Mouse (Mus musculus) lung, postnatal 10 days (tissue): ENCODE measurements around the gene Shmt2.

Experiments used
- DNase-seq: peaks from one replicate; pipeline ENCODE4 v3.0.0; 2021

Gene Shmt2

DNA sequence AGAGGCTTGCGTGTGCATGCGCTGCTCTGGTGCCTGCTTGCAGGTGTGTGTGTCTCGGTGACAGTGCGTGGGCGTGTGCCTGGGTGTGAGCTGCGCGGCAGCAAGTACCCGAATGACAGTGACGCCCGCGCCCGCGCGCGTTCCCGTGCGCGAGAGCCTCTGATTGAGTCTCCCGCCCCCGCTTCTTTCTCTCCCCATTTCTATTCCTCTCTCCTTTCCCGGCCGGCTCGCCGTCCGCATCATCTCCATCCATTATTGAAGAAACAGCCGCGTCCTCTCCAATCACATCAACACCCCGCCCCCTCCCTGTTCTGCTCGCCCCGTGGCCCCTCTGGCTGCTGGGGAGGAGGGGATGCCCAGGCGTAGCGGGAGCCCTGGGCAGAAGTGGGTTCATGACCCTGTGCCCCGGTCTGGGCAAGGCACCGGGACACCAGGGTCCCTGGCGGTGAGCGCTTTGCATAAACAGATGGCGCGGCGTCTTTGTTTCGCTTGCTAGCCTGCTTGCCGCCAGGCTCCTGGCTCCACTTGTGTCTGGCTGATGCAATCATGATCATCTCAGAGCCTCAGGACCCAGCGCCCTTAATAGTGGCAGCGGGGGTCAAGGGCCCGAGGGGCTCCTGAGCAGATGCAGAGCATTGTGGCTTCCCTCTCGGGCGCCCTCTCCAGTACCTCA lies 10.5 kb downstream of the Shmt2 start:
- DNase-seq: peak; percentile 61

DNA sequence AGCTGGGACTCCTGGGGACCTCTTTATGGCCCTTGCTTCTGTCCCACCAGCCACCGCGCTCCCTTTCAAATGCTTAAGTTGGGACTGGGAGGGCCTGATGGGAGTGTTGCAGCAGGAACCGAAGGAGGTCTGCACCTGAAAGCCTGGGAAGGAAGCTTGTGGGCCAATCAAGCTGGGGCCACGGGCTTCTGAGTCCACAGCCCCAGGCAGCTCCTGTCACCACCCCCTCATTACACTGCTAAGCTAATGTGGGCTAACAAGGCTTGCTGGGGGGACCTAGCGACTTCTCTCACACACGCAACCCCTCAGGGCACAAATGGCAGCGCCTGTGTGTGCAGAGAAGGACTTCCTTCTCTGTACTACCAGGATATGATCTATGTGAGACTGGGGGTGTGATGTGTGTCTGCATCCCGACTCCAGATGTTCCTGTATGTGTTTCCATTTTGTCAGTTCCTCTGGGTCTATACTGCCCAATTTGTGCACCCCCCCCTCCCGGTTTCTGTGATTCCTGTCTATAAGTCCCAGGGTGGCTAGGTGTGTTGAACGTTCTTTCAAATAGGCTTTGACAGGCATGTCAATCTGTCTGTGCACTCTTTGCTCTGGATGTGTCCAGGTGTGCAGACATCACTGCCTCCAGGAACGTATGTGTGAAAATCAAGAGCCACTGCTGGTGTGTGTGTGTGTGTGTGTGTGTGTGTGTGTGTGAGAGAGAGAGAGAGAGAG lies 11.2 kb downstream of the Shmt2 start:
- DNase-seq: no peak

DNA sequence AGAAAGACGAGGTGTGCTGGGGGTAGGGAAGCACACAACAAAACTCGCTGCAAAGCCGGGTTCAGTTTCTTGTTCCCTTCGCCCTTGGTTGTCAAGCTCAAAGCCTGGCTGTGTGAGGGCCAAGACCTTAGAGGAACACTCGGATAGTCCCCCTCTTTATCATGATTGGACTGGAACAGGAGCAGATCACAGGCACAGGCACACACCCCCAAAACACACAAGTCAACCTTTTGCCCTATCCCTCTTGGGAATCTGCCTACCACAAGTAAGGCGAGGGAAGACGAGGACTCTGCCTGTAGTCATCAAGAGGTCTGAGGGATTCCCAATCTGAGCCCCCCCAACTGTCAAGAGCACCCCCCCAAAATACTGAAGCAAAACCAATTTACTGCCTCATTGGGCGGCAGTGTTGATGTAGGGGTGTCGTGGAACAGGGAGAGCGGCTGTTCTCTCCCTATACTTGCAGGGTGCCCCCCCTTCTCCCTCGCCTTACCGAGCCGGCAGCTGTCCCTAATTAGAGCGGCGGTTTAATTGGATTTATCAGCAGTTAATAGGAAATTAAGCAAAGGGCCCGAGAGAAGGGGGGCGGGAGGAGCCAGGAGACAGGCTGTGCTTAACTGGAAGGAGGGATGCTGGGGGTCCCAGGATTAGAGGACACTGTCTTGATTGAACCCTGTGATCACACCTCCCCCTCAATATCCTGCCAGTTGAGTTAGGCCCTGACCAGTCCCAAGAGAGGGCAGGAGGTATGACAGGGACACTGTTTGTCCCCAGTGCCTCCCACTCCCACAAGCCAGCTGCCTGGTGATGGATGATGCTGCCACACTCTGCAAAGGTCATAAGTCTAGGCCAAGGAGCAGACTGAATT lies 12.2 kb downstream of the Shmt2 start:
- no peak for DNase-seq

DNA sequence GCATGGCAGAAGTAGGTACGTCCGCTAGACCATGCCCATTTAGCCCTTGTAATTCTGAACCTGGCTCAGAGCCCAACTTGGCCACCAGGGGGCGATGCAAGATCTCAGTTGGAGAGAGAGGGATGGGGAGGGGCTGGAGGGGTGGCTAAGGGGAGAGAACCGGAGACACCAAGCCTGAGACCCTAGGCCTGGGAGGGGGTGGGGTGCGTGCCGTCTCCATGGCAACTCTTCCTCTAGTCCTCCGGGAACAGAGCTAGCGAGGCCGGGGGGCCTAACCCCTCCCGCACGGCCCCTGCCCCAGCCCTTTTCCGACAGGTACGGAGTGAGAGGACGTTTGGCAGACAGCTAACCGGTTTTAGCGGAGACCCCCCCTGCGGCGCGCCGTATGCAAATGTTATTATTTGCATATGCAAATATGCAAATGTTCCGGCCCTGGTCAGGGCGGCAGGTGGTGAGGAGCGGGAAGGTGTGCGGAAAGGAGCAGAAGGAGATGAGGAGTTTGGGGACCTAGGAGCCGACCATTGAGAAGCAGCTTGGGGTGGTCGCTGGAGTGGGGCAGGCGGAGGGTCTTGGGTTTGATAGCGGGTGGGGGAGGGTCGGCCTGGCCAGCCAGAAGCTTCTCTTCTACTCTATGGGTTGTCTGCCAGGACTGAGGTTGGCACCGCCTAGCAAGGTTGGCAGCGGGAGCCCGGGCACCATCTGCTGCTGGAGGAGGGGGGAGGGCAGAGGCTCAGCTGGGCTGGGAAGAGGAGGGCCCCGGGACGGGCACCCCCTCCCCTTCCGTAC lies 13.0 kb downstream of the Shmt2 start:
- peak; percentile 93 for DNase-seq

DNA sequence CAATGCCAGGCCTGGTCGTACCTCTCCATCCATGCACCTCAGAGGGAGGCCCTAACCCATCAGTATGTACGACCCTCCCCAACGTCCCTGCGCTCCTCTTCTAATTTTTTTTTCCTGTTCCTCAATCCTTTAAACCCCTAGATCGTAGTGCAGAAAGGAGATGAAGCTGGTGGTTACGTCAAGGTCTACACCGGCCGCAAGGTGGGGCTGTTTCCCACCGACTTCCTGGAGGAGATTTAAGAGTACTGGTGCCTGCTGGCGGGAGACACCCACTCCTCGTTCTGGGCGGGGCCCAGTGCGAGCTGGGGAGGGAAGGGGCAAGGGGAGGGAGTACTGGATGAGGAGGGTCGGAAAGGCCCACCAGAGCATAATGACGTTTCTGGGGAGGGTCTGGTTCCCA lies 14.0 kb downstream of the Shmt2 start:
- DNase-seq: peak; percentile 85

DNA sequence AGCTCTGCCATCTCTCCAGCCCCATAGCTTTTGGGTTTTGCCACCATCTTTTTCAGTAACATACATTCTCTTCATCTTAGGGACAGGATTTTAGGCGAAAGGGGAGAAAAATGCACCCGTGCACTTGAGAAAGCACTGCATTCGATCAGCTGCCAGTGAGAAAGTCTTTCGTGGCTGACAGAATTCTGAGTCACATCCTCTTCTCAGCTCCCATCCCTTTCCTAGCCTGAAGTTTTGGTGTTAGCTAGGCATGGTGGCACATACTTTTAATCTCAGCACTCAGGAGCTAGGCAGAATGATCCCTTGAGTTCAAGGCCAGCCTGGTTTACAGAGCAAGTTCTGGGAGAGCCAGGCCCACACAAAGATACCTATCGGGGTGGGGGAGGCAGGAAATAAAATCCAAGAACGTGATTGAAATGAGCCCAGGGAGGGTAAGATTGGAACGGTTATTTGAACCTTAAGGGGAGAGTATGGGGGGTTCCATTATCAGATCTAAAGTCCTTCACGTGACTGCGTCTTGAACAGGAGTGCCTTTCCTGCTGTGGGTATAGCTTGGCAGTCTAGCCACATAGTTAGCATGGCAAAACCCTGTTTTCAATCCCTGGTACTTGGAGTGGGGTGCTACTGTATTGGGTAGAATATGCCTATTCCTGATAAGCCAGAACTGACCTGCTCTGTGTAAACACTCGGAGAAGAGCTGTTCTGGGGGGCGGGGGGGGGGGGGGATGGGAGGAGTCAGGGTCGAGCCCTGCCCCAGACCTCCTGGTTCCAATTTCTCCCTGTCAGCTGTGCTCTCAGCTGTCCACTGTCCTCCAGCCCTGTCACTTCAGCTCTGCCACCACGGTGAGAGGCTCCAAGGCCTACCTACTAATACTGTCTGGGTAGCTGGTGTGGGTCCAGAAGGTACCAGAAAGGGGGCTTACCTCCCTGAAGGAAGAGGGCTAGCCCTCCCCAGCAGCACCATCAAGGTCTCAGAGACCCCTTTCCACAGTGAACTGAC lies 21.1 kb downstream of the Shmt2 start, which contains the start of gene Stac3:
Stac3 (plus strand) TSS at position 793 of the 1,000 bp plus-strand sequence.
- no peak for DNase-seq

DNA sequence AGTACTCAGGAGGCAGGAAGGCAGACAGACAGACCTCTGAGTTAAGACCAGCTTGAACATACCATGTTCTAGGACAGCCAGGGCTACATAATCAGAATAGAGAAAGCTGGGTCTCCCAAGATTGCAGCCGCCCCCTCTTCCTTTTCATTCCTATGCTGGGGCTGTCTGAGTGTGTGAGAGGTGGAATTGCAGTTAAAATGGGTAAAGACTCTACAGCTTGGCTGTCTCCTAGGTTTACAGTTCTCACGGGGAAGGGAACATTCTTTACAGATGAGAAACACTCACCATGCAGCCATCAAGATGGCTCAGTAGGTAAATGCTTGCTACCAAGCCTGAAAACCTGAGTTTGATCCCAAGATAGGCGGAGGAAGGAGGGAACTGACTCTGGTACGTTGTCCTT lies 22.2 kb downstream of the Shmt2 start:
- DNase-seq: no peak

DNA sequence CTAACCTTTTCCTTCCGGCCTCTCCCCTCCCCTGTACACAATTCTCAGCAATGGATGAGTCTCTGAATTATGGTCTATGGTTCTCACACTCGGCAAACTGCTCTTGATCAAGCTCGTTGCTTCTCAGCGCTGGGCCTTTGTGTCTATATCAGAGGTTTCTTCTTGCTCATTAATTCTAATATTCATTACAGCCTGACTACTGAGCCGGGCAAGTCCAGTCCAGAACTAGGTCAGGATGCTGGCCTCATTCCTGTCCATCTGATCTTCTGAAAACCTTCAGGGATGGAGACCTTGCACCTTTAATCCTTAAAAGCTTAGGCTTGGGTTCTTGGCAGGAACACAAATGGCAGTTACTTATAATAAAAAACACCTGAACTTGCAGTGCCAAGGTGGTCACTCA lies 22.7 kb downstream of the Shmt2 start:
- no peak for DNase-seq

DNA sequence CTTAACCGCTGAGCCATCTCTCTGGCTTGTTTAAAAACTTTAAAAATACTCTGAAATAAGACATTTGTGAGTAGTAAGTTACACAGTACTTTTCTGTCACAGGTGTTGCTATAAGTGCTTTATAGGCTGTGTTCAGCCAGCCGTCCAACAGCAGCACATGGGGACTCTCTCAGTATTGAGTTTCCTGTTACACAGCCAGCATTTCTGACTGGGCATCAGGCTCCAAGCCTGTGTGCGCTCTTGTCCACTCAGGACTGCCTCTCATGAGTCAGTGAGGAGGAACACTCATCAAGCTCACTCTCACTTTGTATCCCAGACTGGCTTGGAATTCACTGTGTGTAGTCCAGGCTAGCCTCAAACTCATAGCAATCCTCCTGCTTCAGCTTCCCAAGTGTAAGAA lies 26.1 kb downstream of the Shmt2 start:
- no peak for DNase-seq

DNA sequence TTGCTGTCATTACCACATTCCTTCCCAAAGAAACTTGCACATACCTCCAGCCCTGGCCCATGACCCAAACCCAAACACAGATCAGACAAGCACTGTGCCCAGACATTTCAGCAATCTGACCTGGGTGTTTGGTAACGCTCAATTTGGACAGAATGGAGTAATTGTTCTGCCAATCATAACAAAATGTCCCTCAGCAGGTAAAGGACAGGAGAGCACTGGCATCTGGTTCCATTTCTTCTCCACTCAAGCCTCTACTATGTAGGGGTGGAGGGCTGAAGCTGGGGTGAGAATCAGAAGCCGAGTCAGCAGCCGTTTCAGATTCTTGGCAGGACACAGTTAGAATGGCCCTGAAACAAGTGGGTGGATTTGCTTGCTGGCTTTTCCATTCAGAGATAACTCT lies 30.1 kb downstream of the Shmt2 start:
- no peak for DNase-seq

DNA sequence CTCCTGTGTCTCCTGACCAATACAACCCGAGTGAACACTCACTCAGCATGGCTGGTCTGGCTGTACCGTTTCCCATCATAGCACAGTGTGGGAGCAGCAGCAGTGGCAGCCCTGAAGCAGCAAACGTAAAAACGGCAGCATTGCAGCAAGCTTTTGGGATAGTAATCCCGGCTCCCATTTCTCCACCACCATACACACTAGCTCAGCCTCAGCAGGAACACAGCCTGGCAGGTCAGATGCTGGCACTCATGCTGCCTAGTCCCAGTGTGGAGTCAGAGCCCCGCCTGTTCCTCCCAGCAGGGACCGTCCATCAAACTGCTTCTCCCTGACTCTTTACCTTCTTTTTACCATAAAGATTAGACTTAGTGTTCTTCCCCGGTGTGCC lies 31.1 kb downstream of the Shmt2 start:
- DNase-seq: no peak

DNA sequence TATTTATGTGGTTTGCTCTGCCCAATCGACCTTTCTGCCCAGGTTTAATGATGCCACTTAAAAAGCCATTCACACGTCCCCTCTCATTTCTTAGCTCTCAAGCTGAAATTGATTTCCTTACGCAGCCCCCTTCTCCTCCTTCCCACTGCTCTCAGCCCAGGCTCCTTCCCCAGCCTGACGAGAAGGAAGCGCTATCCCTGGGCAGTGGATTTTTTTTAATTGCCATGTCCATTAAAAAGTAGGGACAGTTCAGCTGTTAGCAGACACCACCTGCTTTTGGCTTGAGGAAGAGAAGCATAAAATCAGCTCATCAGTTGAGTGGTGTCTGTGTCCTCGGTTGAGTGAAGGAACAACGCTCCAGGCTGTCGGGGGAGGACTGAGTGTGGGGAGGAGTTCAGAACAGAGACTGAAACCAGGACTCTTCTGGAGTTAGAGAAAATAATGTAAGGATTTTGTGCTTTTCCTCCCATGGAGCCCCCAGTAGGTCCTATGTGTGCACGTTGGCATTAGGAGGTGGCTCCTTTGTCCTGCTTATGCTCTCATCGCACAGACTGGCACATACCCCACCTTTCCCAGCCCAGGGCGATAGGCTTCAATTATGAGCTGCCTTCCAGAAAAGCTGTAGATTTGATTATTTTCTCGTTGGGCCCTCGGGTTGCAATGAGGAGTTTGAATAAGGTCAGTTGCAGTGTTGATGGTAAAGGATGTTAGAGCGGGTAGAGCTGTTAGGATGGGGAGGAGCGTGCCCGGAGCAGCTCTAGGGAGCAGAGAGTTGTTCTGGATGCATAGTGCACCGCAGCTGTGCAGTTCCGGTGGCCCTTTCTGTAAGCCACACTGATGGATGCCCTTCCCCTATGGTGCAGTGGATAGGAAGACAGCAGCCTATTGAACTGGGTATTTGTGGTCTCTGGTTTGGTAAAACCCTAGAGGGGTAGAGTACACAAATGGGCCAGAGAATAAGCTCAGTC lies 31.8 kb downstream of the Shmt2 start:
- DNase-seq: no peak

DNA sequence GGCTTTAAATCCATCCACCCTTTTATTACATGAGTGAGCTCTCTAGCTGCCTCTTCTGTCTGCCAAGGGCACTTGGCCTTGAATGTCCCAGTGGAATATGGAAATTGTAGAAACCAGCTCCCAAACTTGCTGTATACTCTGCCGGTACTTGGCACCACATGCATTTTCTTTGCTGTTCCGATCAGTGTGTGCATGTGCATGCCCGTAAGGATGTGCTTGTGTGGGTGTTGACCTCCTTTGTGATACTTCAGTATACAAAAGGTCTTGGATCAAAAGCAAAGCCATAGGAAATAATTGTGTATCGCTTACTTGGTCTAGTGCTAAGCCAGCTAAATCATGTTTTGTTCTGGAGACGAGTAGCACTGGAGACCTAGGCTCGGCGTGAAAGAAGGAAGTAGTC lies 33.4 kb downstream of the Shmt2 start:
- DNase-seq: no peak

DNA sequence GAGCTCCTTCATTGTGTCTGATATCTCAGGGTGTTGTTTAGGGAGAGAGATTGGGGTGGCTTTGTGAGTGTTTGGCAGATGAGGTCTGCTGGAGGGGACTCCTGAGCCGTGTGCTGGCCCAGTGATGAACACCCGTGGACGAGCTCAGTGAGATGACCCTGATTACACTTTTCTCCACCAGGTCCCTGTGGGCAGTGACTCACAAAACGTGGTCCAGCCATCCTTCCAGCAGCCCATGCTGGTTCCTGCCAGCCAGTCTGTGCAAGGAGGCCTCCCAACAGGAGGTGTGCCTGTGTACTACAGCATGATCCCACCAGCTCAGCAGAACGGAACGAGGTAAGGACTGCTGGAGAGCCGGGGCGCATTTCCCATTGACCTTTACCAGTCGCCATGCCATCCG lies 37.0 kb downstream of the Shmt2 start:
- DNase-seq: no peak

DNA sequence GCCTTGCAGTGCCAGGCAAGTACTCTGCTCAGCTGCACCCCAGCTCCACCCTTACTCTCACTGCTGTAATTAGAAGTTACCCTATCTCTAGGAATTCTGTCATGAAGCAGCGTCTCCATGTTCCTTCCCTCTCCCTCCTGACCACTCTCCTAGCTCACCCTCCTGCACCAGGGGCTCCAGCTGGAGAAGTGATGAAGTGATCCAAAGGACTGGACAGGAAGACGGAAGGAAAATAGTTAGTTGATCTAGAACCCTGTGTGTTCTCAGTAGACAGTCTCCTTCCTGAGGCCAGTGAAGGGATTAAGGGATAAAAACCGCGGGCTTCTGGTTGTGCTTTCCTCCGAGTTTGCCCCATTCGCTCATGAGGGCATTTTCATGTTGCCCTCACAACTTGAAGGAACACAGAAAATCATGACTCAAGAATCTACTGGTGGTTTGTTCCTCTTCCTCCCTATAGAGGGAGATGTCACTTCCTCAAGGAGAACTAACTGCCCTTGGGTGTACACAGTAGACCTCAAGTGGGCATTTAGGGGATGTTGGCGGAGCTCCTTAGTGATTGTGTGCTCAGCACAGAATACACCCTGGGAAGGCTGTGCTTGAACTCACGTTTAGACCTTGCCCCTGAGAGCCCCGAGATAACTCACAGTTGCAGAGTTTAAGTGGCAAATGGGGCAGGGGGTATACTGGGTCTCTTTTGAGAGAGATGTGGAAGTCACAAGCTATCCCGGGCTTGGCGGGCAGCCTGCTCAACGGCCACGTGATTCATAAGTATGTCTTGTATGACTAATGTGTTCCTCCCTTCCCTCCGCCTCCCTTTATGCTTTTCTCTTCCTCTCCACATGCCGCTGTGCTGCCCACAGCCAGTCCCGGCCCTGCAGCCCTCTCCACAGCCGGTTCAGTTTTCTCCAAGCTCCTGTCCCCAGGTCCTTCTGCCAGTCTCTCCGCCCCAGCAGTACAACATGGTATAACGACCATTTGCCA lies 41.1 kb downstream of the Shmt2 start:
- peak; percentile 80 for DNase-seq

DNA sequence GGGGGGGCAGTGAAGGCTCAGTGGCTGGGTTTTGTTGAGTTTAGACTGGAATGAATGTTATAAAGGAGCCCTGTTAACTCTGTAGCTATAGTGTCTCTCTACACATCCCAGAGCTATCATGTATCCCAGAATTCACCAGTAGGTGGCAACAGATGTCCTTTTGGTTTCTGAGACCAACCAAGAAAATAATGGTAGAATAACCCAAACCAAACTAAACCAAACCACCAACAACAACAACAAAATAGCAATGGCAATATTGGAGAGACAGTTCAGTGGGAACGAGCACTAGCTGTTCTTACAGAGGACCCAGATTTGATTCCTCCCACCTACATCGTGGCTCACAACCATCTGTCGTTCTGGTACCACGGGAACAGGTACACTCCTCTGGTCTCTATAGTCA lies 43.1 kb downstream of the Shmt2 start:
- peak; percentile 57 for DNase-seq

DNA sequence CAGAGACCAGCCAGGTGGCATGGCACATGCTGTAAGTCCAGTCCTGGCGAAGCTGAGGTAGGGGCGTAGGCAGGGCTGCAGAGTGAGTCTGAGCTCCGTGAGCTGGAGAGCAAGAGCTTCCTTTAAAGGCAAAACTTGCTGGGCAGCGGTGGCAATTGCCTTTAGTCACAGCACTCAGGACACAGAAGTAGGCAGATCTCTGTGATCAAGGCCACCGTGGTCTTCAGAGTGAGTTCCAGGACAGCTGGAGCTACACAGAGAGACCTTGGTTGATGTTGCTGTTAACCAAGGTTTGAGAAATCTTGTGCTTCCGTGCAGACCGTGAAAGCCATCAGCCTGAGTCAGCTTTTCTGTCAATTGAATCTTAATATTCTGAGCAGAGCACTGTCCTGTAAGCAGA lies 44.9 kb downstream of the Shmt2 start:
- no peak for DNase-seq

DNA sequence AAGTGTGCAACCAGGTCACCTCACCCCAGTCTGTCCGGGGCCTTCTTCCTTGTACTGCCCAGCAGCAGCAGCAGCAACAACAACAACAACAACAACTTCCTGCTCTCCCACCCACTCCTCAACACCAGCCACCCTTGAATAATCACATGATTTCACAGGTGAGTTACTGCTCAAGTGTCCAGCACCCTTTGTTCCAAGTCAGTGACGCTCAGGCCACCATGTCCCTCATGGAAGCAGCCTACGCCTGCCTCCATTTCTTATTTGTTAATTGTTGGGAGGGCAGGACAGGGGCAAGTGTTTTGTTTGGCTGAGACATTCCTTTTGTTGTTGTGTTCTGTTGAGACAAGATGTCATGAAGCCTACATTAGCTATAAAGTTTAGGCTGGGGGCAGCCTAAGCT lies 45.7 kb downstream of the Shmt2 start:
- no peak for DNase-seq

DNA sequence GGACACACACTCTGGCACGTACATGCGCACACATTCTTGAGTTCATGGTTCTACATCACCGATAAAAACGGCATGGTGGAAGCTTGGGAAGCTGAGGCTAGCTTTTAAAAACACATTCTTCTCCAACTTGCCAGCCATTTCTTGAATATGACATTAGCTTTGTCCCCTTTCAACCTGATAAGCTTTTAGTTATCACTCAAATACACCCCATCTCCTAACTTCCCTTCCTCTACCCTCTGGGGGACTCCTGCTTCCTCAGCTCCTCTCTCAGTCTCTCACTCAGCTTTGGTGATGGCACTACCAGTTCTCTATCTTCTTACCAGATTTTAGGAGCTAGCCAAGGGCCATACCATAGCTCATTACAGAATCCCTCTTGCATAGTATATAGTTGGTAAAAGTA lies 47.1 kb downstream of the Shmt2 start:
- no peak for DNase-seq
